Mouse (Mus musculus) lung, postnatal 36 days (tissue): ENCODE data around the gene Vmn1r207-ps.
"Not testable (repeated sequence)": the region's sequence is repeated elsewhere in the genome, so short reads cannot be mapped to it uniquely, and the experiment has no call there.

Experiments
- DNase-seq: peaks from one replicate; pipeline ENCODE4 v3.0.0; 2022; ENCODE audit warnings: mixed read lengths

The Vmn1r207-ps gene

GRCm38 (mm10) chr13:22729529-22729928 is at the start of gene Vmn1r207-ps:
TSS of gene Vmn1r207-ps (minus strand) at chr13:22729629.
- not testable (repeated sequence) for DNase-seq

GRCm38 (mm10) chr13:22777300-22777699 is 47.9 kb upstream of the Vmn1r207-ps start, which contains the start of gene Vmn1r208:
TSS of gene Vmn1r208 (minus strand) at chr13:22777400.
- DNase-seq, result not testable (repeated sequence)

- DNase-seq, result not testable (repeated sequence)
Observed at GRCm38 (mm10) chr13:22771592-22771991, 42.2 kb upstream of the Vmn1r207-ps start.

GRCm38 (mm10) chr13:22747524-22747923 is 18.1 kb upstream of the Vmn1r207-ps start:
- DNase-seq, result no peak

- not testable (repeated sequence) for DNase-seq
Observed at GRCm38 (mm10) chr13:22706947-22707346, 22.5 kb downstream of the Vmn1r207-ps start.

GRCm38 (mm10) chr13:22702951-22703350 is 26.5 kb downstream of the Vmn1r207-ps start:
- DNase-seq, result not testable (repeated sequence)
